Mouse (Mus musculus) hindbrain, embryonic 11.5 days (tissue): ENCODE measurements around the gene Phxr2. TPM values are rescaled to one million over a fixed set of nuclear protein-coding genes. Genes with fewer than 3 reads are reported as not detected.
A peak's percentile ranks its signal among the peaks of the same experiment; 100 is the strongest.

Source experiments
- ATAC-seq: fragments of 200-750 bp; cut with Nextera tagmentation; 2 replicates; pipeline ENCODE4 v1.8.0; 2017; ENCODE audit warnings: mild to moderate bottlenecking, moderate TSS enrichment, moderate library complexity; ENCODE audit not compliant: low FRiP score
- DNase-seq: peaks from one replicate; pipeline ENCODE4 v3.0.0-alpha.2; 2015; ENCODE audit warnings: low spot score
- H3K27ac ChIP-seq: fragments of 300-500 bp; sonication (generic); 2 replicates; pipeline ENCODE4 v1.5.1; 2014; ENCODE audit warnings: mild to moderate bottlenecking, low read depth, low read length
- H3K27me3 ChIP-seq: fragments of 300-500 bp; sonication (generic); 2 replicates; pipeline ENCODE4 v1.6.1; 2014; ENCODE audit warnings: mild to moderate bottlenecking, low read length, moderate library complexity, mixed read lengths; ENCODE audit not compliant: control insufficient read depth, insufficient read depth
- H3K36me3 ChIP-seq: fragments of 300-500 bp; sonication (generic); 2 replicates; pipeline ENCODE4 v1.6.1; 2014; ENCODE audit warnings: mild to moderate bottlenecking, low read length, moderate library complexity, mixed read lengths; ENCODE audit not compliant: control insufficient read depth, insufficient read depth
- H3K4me1 ChIP-seq: fragments of 300-500 bp; sonication (generic); replicated peaks from 2 replicates; pipeline ENCODE4 v1.6.1; 2014; ENCODE audit warnings: low read length, mixed read lengths; ENCODE audit not compliant: control insufficient read depth, insufficient read depth
- H3K4me2 ChIP-seq: fragments of 300-500 bp; sonication (generic); replicated peaks from 2 replicates; pipeline ENCODE4 v1.6.1; 2014; ENCODE audit warnings: mild to moderate bottlenecking, low read depth, low read length
- H3K4me3 ChIP-seq: fragments of 300-500 bp; sonication (generic); 2 replicates; pipeline ENCODE4 v1.5.1; 2014; ENCODE audit warnings: low read depth, low read length
- H3K9ac ChIP-seq: fragments of 300-500 bp; sonication (generic); 2 replicates; pipeline ENCODE4 v1.6.1; 2014; ENCODE audit warnings: low read depth, low read length
- H3K9me3 ChIP-seq: fragments of 300-500 bp; sonication (generic); 2 replicates; pipeline ENCODE4 v1.6.1; 2016; ENCODE audit warnings: low read length; ENCODE audit not compliant: control insufficient read depth
- WGBS: fragments of 180-500 bp; shearing (Covaris S2); extraction: QIAGEN DNeasy Blood & Tissue Kit; methylation state at CpG from one replicate; pipeline ENCODE4 v1.1.7; 2014; 5-methylcytosine and 5-hydroxymethylcytosine counted together
- polyA plus RNA-seq: library from polyadenylated mRNA; unstranded; fragments of >200 nt; fragmentation: Nextera tagmentation; extraction: Ambion mirVana; gene quantifications from 2 replicates; pipeline ENCODE4 v1.2.1, GENCODE M21; 2014

Phxr2 gene
- polyA plus RNA-seq, 1 experiment from 2014 or later = not detected

GRCm38 (mm10) chr10:99126954-99127353, 829 bp upstream of the Phxr2 start:
- H3K4me1 ChIP-seq = no peaks in the 10 kb centered on the region
- H3K4me3 ChIP-seq = no peak overlapping the region
- ATAC-seq (no peak), DNase-seq (no peak)
- 90% methylated on average over 14 of the region's 14 CpGs for WGBS
- H3K4me2 ChIP-seq = no peak overlapping the region
- H3K36me3 ChIP-seq = no peaks in the 10 kb centered on the region
- H3K27me3 ChIP-seq = no peaks in the 10 kb centered on the region
- H3K27ac ChIP-seq = no peak overlapping the region
- H3K9ac ChIP-seq = no peak overlapping the region
- H3K9me3 ChIP-seq = no peaks in the 10 kb centered on the region

GRCm38 (mm10) chr10:99119471-99119870, 6.7 kb downstream of the Phxr2 start:
- Histone ChIP-seq H3K4me1 (no peaks in the 10 kb centered on the region; the same call in 1 of the 2 replicates), H3K4me2 (no peak overlapping the region), H3K9me3 (no peaks in the 10 kb centered on the region), H3K27ac (no peak overlapping the region), H3K4me3 (no peak overlapping the region), H3K9ac (no peak overlapping the region), H3K27me3 (no peaks in the 10 kb centered on the region), H3K36me3 (no peaks in the 10 kb centered on the region)
- no peak for ATAC-seq
- no peak for DNase-seq
- WGBS = 77% methylated on average over 4 of the region's 4 CpGs

GRCm38 (mm10) chr10:99118697-99119096, 7.4 kb downstream of the Phxr2 start:
- no peaks in the 10 kb centered on the region for H3K36me3 ChIP-seq
- H3K9ac ChIP-seq = no peak overlapping the region
- DNase-seq (no peak), ATAC-seq (no peak)
- H3K27me3 ChIP-seq = no peaks in the 10 kb centered on the region
- WGBS = 67% methylated on average over 6 of the region's 6 CpGs
- H3K4me3 ChIP-seq = no peak overlapping the region
- no peak overlapping the region for H3K4me2 ChIP-seq
- H3K9me3 ChIP-seq = no peaks in the 10 kb centered on the region
- no peak overlapping the region for H3K27ac ChIP-seq
- H3K4me1 ChIP-seq = no peaks in the 10 kb centered on the region; the same call in 1 of the 2 replicates

- H3K9me3 ChIP-seq = no peaks in the 10 kb centered on the region
- no peak overlapping the region for H3K4me2 ChIP-seq
- no peak overlapping the region for H3K4me3 ChIP-seq
- ATAC-seq (no peak), DNase-seq (no peak)
- H3K36me3 ChIP-seq = no peaks in the 10 kb centered on the region
- WGBS = 87% methylated on average over 10 of the region's 10 CpGs
- no peak overlapping the region for H3K27ac ChIP-seq
- H3K9ac ChIP-seq = no peak overlapping the region
- H3K4me1 ChIP-seq = no peaks in the 10 kb centered on the region; the same call in 1 of the 2 replicates
- H3K27me3 ChIP-seq = no peaks in the 10 kb centered on the region
Measured at GRCm38 (mm10) chr10:99117876-99118275, 8.2 kb downstream of the Phxr2 start.

- Histone ChIP-seq H3K4me1 (no peaks in the 10 kb centered on the region; the same call in 1 of the 2 replicates), H3K4me3 (no peak overlapping the region), H3K27me3 (no peaks in the 10 kb centered on the region), H3K9me3 (no peaks in the 10 kb centered on the region), H3K27ac (no peak overlapping the region), H3K4me2 (no peak overlapping the region), H3K36me3 (no peaks in the 10 kb centered on the region), H3K9ac (no peak overlapping the region)
- ATAC-seq (no peak), DNase-seq (no peak)
- WGBS = 84% methylated on average over 16 of the region's 16 CpGs
Measured at GRCm38 (mm10) chr10:99116650-99117615, 9.2 kb downstream of the Phxr2 start.

- DNase-seq (no peak), ATAC-seq (no peak)
- Histone ChIP-seq H3K4me2 (no peak overlapping the region), H3K36me3 (no peaks in the 10 kb centered on the region), H3K27me3 (no peaks in the 10 kb centered on the region), H3K9me3 (no peaks in the 10 kb centered on the region), H3K4me1 (no peaks in the 10 kb centered on the region; the same call in 1 of the 2 replicates), H3K9ac (no peak overlapping the region), H3K4me3 (no peak overlapping the region), H3K27ac (no peak overlapping the region)
- WGBS = 83% methylated on average over 8 of the region's 8 CpGs
Measured at GRCm38 (mm10) chr10:99116237-99116632, 9.9 kb downstream of the Phxr2 start.

- Histone ChIP-seq H3K27ac (no peak overlapping the region), H3K9me3 (no peaks in the 10 kb centered on the region), H3K4me2 (no peak overlapping the region), H3K4me3 (no peak overlapping the region), H3K27me3 (no peaks in the 10 kb centered on the region), H3K4me1 (no peaks in the 10 kb centered on the region; the same call in 1 of the 2 replicates), H3K9ac (no peak overlapping the region), H3K36me3 (no peaks in the 10 kb centered on the region)
- DNase-seq = peak; percentile 4
- no peak for ATAC-seq
- WGBS = 55% methylated on average over 18 of the region's 18 CpGs
Measured at GRCm38 (mm10) chr10:99115471-99116236, 10.5 kb downstream of the Phxr2 start.

GRCm38 (mm10) chr10:99114295-99114694, 11.8 kb downstream of the Phxr2 start:
- Histone ChIP-seq H3K4me3 (no peak overlapping the region), H3K36me3 (peaks cover 8% of the 10 kb centered on the region; the same call in 1 of the 2 replicates), H3K4me2 (no peak overlapping the region), H3K9me3 (no peaks in the 10 kb centered on the region), H3K9ac (no peak overlapping the region), H3K27ac (no peak overlapping the region), H3K4me1 (no peaks in the 10 kb centered on the region; the same call in 1 of the 2 replicates), H3K27me3 (no peaks in the 10 kb centered on the region)
- 90% methylated on average over 8 of the region's 8 CpGs for WGBS
- DNase-seq (no peak), ATAC-seq (no peak)
